Comparison of ENCODE assay signal across 9 mouse cellular contexts in the genomic region with DNA sequence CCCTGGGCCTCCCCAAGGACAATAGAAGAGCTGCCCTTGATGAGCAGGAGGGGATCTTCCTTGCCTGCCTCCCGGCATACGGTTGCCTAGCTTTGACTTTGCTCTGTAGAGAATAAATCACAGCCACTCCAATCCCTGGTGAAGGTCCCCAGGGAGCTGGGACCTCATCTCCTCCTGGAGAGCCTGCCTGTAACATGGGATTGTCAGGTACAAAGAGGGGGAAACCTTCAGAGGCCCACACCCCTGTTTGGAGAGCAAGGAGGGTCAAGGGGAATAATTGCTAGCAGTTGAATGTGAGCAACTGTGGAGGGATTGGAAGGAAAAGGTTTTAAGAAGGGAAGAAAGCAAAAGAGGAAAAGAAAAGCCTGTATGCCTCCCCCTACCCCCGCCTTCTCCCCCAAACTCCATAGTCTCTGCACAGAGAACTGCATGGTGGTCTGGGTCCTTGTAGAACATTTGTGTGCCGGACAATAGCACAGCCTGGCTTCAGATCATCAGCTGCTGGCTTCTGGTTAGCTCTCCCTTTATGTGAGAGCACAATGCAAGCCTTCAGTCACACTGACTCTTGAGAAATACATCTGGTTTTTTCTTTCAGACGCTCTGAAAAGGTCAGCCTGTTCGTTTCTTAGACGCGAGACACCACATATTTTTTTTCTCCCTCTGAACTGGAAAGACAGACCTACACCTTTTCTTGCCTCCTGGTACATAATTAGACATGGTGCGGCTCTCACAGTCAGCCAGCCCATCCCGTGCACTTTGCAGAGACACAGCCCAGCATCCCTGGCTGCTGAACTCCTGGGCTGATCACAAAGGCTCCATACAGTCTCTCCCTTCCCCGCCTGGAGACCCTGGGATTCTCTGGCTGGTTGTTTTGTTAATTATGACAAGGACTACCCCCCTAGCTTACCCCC.
DNase-seq lines count a peak whose midpoint lies in the region; ATAC-seq and TF ChIP-seq lines count a peak whose summit lies in the region.
"Had no signal": no experiment of that assay in that cellular context is flagged by ENCODE, and none has a peak within 500 bp of the region (broad histone marks: within the 10 kb centered on the region; RNA-seq: fewer than 3 reads in every experiment).

No protein-coding gene starts in this region.

- intact Hi-C loops in left cerebral cortex, postnatal 25 days (cut with DNase I) = no loop called here

- H3K27ac ChIP-seq in lung, postnatal 0 days (ENCODE audit: low read length) = no peak overlapping the region
- peak overlapping the region; percentile 87 for H3K27ac ChIP-seq in forebrain, embryonic 14.5 days (ENCODE audit: low read depth, low read length)
- H3K27ac ChIP-seq in liver, embryonic 11.5 days (ENCODE audit: low read depth, low read length) = no peak overlapping the region

- WGBS in lung, postnatal 0 days = 49% methylated on average over 11 of the region's 11 CpGs
- 2% methylated on average over 11 of the region's 11 CpGs for WGBS in forebrain, embryonic 14.5 days
- WGBS in liver, embryonic 11.5 days = 70% methylated on average over 11 of the region's 11 CpGs

- no peak for TF ChIP-seq CTCF in lung, postnatal 0 days (IDR thresholded peaks at IDR 0.05)

- H3K4me2 ChIP-seq in lung, postnatal 0 days (replicated peaks; ENCODE audit: low read depth, low read length) = no peak overlapping the region
- peak overlapping the region; percentile 14; the same call in 1 of the 2 replicates for H3K4me2 ChIP-seq in forebrain, embryonic 14.5 days (ENCODE audit: low read length)
- H3K4me2 ChIP-seq in liver, embryonic 11.5 days = no peak overlapping the region

- DNase-seq in lung, postnatal 0 days (ENCODE audit: low spot score) = peak; percentile 37
- DNase-seq in lung, postnatal 14 days = no peak
- DNase-seq in forebrain, embryonic 14.5 days (ENCODE audit: low spot score) = peak; percentile 81
- DNase-seq in mesoderm, embryonic 11.5 days (ENCODE audit: low read depth, low spot score) = peak; percentile 80
- DNase-seq in lung, postnatal 10 days = no peak
- no peak for DNase-seq in liver, embryonic 11.5 days (ENCODE audit: low spot score)
- DNase-seq in left cerebral cortex, postnatal 25 days (ENCODE audit: low spot score in 2 of 2) = no peak
- no peak for DNase-seq in heart, adult 8-10 months (ENCODE audit: low spot score)
- DNase-seq: thymus, adult 18-20 months had no signal

- H3K36me3 ChIP-seq in lung, postnatal 0 days (ENCODE audit: insufficient read depth, low read length) = no peaks in the 10 kb centered on the region
- H3K36me3 ChIP-seq in forebrain, embryonic 14.5 days (ENCODE audit: control insufficient read depth, insufficient read depth, low read length) = no peaks in the 10 kb centered on the region
- H3K36me3 ChIP-seq in liver, embryonic 11.5 days (ENCODE audit: control insufficient read depth, insufficient read depth, low read length) = no peaks in the 10 kb centered on the region

- H3K9me3 ChIP-seq in lung, postnatal 0 days (ENCODE audit: low read length) = no peaks in the 10 kb centered on the region
- no peaks in the 10 kb centered on the region for H3K9me3 ChIP-seq in forebrain, embryonic 14.5 days (replicated peaks; ENCODE audit: control insufficient read depth, low read length)
- H3K9me3 ChIP-seq in liver, embryonic 11.5 days (ENCODE audit: control insufficient read depth, low read length) = no peaks in the 10 kb centered on the region

- no peak overlapping the region for H3K4me3 ChIP-seq in lung, postnatal 0 days (ENCODE audit: low read depth, low read length)
- no peak overlapping the region for H3K4me3 ChIP-seq in forebrain, embryonic 14.5 days (ENCODE audit: low read depth, low read length)
- H3K4me3 ChIP-seq in liver, embryonic 11.5 days (ENCODE audit: low read depth, low read length) = no peak overlapping the region

- TF ChIP-seq EP300 in lung, postnatal 0 days (IDR thresholded peaks at IDR 0.05) = no peak

- ATAC-seq in lung, postnatal 0 days = no peak
- peak; percentile 88 for ATAC-seq in forebrain, embryonic 14.5 days
- no peak for ATAC-seq in liver, embryonic 11.5 days (replicated peaks; ENCODE audit: low FRiP score)

- H3K9ac ChIP-seq in lung, postnatal 0 days (replicated peaks; ENCODE audit: low read depth) = no peak overlapping the region
- H3K9ac ChIP-seq in forebrain, embryonic 14.5 days (ENCODE audit: low read length) = peak overlapping the region; percentile 29; the same call in 1 of the 2 replicates
- no peak overlapping the region for H3K9ac ChIP-seq in liver, embryonic 11.5 days (ENCODE audit: low read depth, low read length)

- no peaks in the 10 kb centered on the region for H3K27me3 ChIP-seq in lung, postnatal 0 days (replicated peaks; ENCODE audit: insufficient read depth, low read length)
- no peaks in the 10 kb centered on the region for H3K27me3 ChIP-seq in forebrain, embryonic 14.5 days (replicated peaks; ENCODE audit: control insufficient read depth, insufficient read depth, low read length)
- no peaks in the 10 kb centered on the region for H3K27me3 ChIP-seq in liver, embryonic 11.5 days (replicated peaks; ENCODE audit: control insufficient read depth, insufficient read depth, low read length)

- no peaks in the 10 kb centered on the region for H3K4me1 ChIP-seq in lung, postnatal 0 days (ENCODE audit: insufficient read depth, low read depth, low read length)
- H3K4me1 ChIP-seq in forebrain, embryonic 14.5 days (ENCODE audit: control insufficient read depth, insufficient read depth, low read length) = peaks cover 12% of the 10 kb centered on the region
- H3K4me1 ChIP-seq in liver, embryonic 11.5 days (replicated peaks; ENCODE audit: control insufficient read depth, insufficient read depth, low read length) = no peaks in the 10 kb centered on the region

Comparison
In these comparisons a context has a peak if more than half of its experiments do, and no peak if none do; other contexts are left out.
1. DNase-seq: peak in lung, postnatal 0 days (single experiment), forebrain, embryonic 14.5 days (single experiment) and mesoderm, embryonic 11.5 days (single experiment); none in lung, postnatal 14 days (single experiment), lung, postnatal 10 days (single experiment), liver, embryonic 11.5 days (single experiment), left cerebral cortex, postnatal 25 days (0 of 2) and heart, adult 8-10 months (single experiment).